ENCODE assay signal across 8 mouse cellular contexts in the genomic region with DNA sequence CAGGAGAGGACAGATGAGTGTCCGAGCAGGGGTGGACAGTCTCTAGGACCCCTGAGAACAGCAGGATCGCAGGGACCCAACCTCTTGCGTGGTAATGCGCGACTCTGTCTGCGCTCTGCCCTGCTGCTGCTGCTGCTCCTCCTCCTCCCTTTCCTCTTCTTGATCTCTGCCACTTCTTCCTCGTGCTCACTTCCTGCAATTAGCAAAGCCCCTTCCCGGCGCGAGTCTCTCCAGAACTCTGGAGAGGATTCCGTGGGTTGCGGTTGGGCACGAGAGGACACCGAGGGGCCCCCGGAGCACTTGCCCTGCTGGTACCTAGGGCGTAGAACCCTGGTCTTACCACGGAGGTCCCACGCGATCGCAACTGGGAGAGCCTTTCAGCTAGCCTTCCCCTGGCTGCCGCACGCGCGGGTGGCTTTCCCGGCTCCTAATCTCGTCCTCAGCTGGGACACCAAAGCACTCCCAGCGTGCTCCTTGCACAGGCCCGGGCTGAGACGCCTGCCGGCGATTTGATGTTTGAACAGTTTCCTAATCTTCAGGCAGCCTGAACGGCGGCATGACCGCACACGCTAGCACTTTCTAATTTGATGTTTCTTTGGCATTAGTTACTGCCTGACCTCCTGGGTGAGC. TPM values are rescaled to one million over a fixed set of nuclear protein-coding genes. Genes with fewer than 3 reads are reported as not detected.
DNase-seq lines count a peak whose midpoint lies in the region; ATAC-seq and TF ChIP-seq lines count a peak whose summit lies in the region.

A gene (minus strand): TSS at position 484 of the 630 bp plus-strand sequence.

- no peak within 1 kb of the TSS for H3K27ac ChIP-seq in limb, embryonic 13.5 days
- H3K27ac ChIP-seq in midbrain, embryonic 11.5 days (ENCODE audit: low read depth, low read length): peak within 1 kb of the TSS; percentile 25; the same call in 1 of the 2 replicates
- H3K27ac ChIP-seq in small intestine, adult 2 months (ENCODE audit: insufficient read depth, low read depth, low read length): peak within 1 kb of the TSS; percentile 41

- TF ChIP-seq POLR2A in small intestine, adult 2 months (IDR thresholded peaks at IDR 0.05; ENCODE audit: low read depth, low read length): no peak

- DNase-seq in ZHBTc4 (ENCODE audit: low read depth, low spot score): peak; percentile 74
- peak; percentile 77 for DNase-seq in embryo, embryonic 10 days (ENCODE audit: low spot score)
- DNase-seq in gonadal fat pad, adult 2 months (ENCODE audit: low read depth): peak; percentile 68
- peak; percentile 97 for DNase-seq in midbrain, embryonic 11.5 days (ENCODE audit: low spot score, missing footprints)

- H3K4me2 ChIP-seq in limb, embryonic 13.5 days (replicated peaks): peak within 1 kb of the TSS; percentile 95
- H3K4me2 ChIP-seq in midbrain, embryonic 11.5 days: peak within 1 kb of the TSS; percentile 97

- H3K4me1 ChIP-seq in limb, embryonic 13.5 days: 0 out of 2 replicates have a peak, but pooled peaks cover 2% of the 10 kb centered on the region
- H3K4me1 ChIP-seq in midbrain, embryonic 11.5 days (ENCODE audit: control insufficient read depth, insufficient read depth, low read length): peaks cover 2% of the 10 kb centered on the region; the same call in 1 of the 2 replicates
- H3K4me1 ChIP-seq in small intestine, adult 2 months (ENCODE audit: control insufficient read depth, insufficient read depth, insufficient read length, low read length): peaks cover 5% of the 10 kb centered on the region; the same call in 1 of the 2 replicates

- H3K36me3 ChIP-seq in limb, embryonic 13.5 days: no peaks in the 10 kb centered on the region
- H3K36me3 ChIP-seq in midbrain, embryonic 11.5 days (ENCODE audit: control insufficient read depth, insufficient read depth, low read length): no peaks in the 10 kb centered on the region
- no peaks in the 10 kb centered on the region for H3K36me3 ChIP-seq in small intestine, adult 2 months (ENCODE audit: control insufficient read depth, insufficient read depth, low read length)

- peaks cover 18% of the 10 kb centered on the region for H3K27me3 ChIP-seq in limb, embryonic 13.5 days
- peaks cover 8% of the 10 kb centered on the region for H3K27me3 ChIP-seq in midbrain, embryonic 11.5 days (ENCODE audit: control insufficient read depth, insufficient read depth, low read length)
- no peaks in the 10 kb centered on the region for H3K27me3 ChIP-seq in small intestine, adult 2 months (ENCODE audit: control insufficient read depth, insufficient read depth, low read length)

- WGBS in limb, embryonic 13.5 days: under 1% methylated on average over 35 of the region's 35 CpGs
- under 1% methylated on average over 35 of the region's 35 CpGs for WGBS in midbrain, embryonic 11.5 days
- under 1% methylated on average over 35 of the region's 35 CpGs for whole genome bisulfite sequencing in small intestine, adult 2 months

- TF ChIP-seq CTCF in small intestine, adult 2 months (IDR thresholded peaks at IDR 0.05; ENCODE audit: extremely low read depth, insufficient read length, insufficient replicate concordance, low read depth, low read length): peak; percentile 36; the same call in 1 of the 2 replicates

- peak within 1 kb of the TSS; percentile 62 for H3K4me3 ChIP-seq in limb, embryonic 13.5 days
- H3K4me3 ChIP-seq in midbrain, embryonic 11.5 days (ENCODE audit: low read depth, low read length): peak within 1 kb of the TSS; percentile 45
- peak within 1 kb of the TSS; percentile 82 for H3K4me3 ChIP-seq in small intestine, adult 2 months (ENCODE audit: low read depth, low read length)

- no peaks in the 10 kb centered on the region for H3K9me3 ChIP-seq in limb, embryonic 13.5 days
- no peaks in the 10 kb centered on the region for H3K9me3 ChIP-seq in midbrain, embryonic 11.5 days (ENCODE audit: control insufficient read depth, low read length)

- peak; percentile 69 for ATAC-seq in inflammation-experienced regulatory T-cells, adult 6 months
- peak; percentile 87 for ATAC-seq in limb, embryonic 13.5 days (ENCODE audit: low FRiP score, low read depth)
- peak; percentile 87 for ATAC-seq in midbrain, embryonic 11.5 days (ENCODE audit: low FRiP score)
- no peak for ATAC-seq in erythroid progenitor cell, adult 5-6 weeks (replicated peaks; ENCODE audit: low FRiP score, poor library complexity, severe bottlenecking)

- H3K9ac ChIP-seq in limb, embryonic 13.5 days: peak within 1 kb of the TSS; percentile 70
- H3K9ac ChIP-seq in midbrain, embryonic 11.5 days (ENCODE audit: low read length): peak within 1 kb of the TSS; percentile 62

RNA-seq across cellular contexts. Expression of the gene that starts here (rescaled TPM):
- 1.5 and 1.9 TPM in 2 replicates for polyA plus RNA-seq in gonadal fat pad, adult 2 months (2012; rRNA removed)
- polyA plus RNA-seq in inflammation-experienced regulatory T-cells, adult 6 months (2017; shearing (Covaris generic)): 1 to 10 TPM in 2 of 3 experiments, under 1 TPM in 1; 0.71 to 2.1 (median 1.3) TPM
- polyA plus RNA-seq in limb, embryonic 13.5 days (2015; fragmentation: Nextera tagmentation; extraction: Ambion mirVana): 3.2 and 3.5 TPM in 2 replicates
- polyA plus RNA-seq in midbrain, embryonic 11.5 days (2014; fragmentation: Nextera tagmentation; extraction: Ambion mirVana): 2.2 and 3.2 TPM in 2 replicates
- polyA plus RNA-seq in small intestine, adult 2 months (2012; rRNA removed): 0.14 and 0.34 TPM in 2 replicates
- 1.3 and 1.4 TPM in 2 replicates for total RNA-seq in erythroid progenitor cell, adult 5-6 weeks (2015; ENCODE audit: low replicate concordance)
- 0.90 and 1.1 TPM in 2 replicates for total RNA-seq in erythroid progenitor cell, adult 5-6 weeks (2017; ENCODE audit: low replicate concordance)
